Mouse (Mus musculus) liver, embryonic 11.5 days (tissue): ENCODE data around the gene Rfx8. TPM values are rescaled to one million over a fixed set of nuclear protein-coding genes. Genes with fewer than 3 reads are reported as not detected.

Experiments used
- ATAC-seq: fragments of 200-750 bp; cut with Nextera tagmentation; replicated peaks from 2 replicates; pipeline ENCODE4 v1.8.0; 2017; ENCODE audit warnings: moderate number of reproducible peaks, mild to moderate bottlenecking, moderate TSS enrichment, moderate library complexity; ENCODE audit not compliant: low FRiP score
- DNase-seq: peaks from one replicate; pipeline ENCODE4 v3.0.0-alpha.2; 2017; ENCODE audit warnings: low spot score
- H3K27ac ChIP-seq: fragments of 300-500 bp; sonication (generic); 2 replicates; pipeline ENCODE4 v1.5.1; 2014; ENCODE audit warnings: mild to moderate bottlenecking, low read depth, low read length, control low read depth
- H3K27me3 ChIP-seq: fragments of 300-500 bp; sonication (generic); replicated peaks from 2 replicates; pipeline ENCODE4 v1.6.1; 2014; ENCODE audit warnings: low read length, mixed read lengths; ENCODE audit not compliant: control insufficient read depth, insufficient read depth
- H3K36me3 ChIP-seq: fragments of 300-500 bp; sonication (generic); 2 replicates; pipeline ENCODE4 v1.6.1; 2014; ENCODE audit warnings: mild to moderate bottlenecking, low read length, moderate library complexity, mixed read lengths; ENCODE audit not compliant: control insufficient read depth, insufficient read depth
- H3K4me1 ChIP-seq: fragments of 300-500 bp; sonication (generic); replicated peaks from 2 replicates; pipeline ENCODE4 v1.6.1; 2014; ENCODE audit warnings: low read length, mixed read lengths; ENCODE audit not compliant: control insufficient read depth, insufficient read depth
- H3K4me2 ChIP-seq: fragments of 300-500 bp; sonication (generic); 2 replicates; pipeline ENCODE4 v1.6.1; 2014; ENCODE audit warnings: mild to moderate bottlenecking, control low read depth, moderate library complexity
- H3K4me3 ChIP-seq: fragments of 300-500 bp; sonication (generic); 2 replicates; pipeline ENCODE4 v1.5.1; 2014; ENCODE audit warnings: low read depth, low read length, control low read depth
- H3K9ac ChIP-seq: fragments of 300-500 bp; sonication (generic); 2 replicates; pipeline ENCODE4 v1.6.1; 2014; ENCODE audit warnings: low read depth, low read length, control low read depth
- H3K9me3 ChIP-seq: fragments of 300-500 bp; sonication (generic); 2 replicates; pipeline ENCODE4 v1.6.1; 2016; ENCODE audit warnings: low read length, inconsistent platforms, mixed read lengths; ENCODE audit not compliant: control insufficient read depth
- WGBS: fragments of 180-500 bp; shearing (Covaris S2); extraction: QIAGEN DNeasy Blood & Tissue Kit; methylation state at CpG from one replicate; pipeline ENCODE4 v1.1.7; 2014; 5-methylcytosine and 5-hydroxymethylcytosine counted together
- polyA plus RNA-seq: library from polyadenylated mRNA; unstranded; fragments of >200 nt; fragmentation: Nextera tagmentation; extraction: Ambion mirVana; gene quantifications from 2 replicates; pipeline ENCODE4 v1.2.1, GENCODE M21; 2014

Rfx8 gene
- polyA plus RNA-seq, 1 experiment from 2014 or later: 0.53 TPM

- WGBS: 60% methylated on average over 8 of the region's 8 CpGs
- no peaks in the 10 kb centered on the region for H3K4me1 ChIP-seq
- ATAC-seq: no peak
These were observed 83.7 kb downstream of the Rfx8 start for GRCm38 (mm10) chr1:39637139-39637538.

DNA sequence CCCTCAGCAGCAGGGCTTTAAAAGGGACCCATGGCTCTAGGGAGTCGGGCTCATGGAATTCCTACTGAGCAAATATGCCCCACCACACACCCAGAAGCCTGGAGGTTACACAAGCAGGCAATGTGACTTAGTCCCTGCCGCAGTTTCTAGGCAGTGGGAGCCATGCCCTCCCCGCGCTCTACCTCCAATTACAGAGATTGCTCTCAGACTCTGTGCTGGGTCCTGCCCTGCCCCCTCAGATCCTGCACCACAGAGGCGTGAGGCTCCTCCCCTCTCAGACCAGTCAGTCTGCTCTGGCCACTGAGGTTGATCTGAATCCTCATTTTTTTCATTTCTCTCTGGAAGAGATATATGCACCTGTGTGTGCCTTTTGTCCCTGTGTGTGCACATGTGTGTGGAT is 84.1 kb downstream of the Rfx8 start:
- H3K27me3 ChIP-seq: no peaks in the 10 kb centered on the region
- H3K4me3 ChIP-seq: no peak overlapping the region
- no peaks in the 10 kb centered on the region for H3K36me3 ChIP-seq
- no peak for DNase-seq
- no peak overlapping the region for H3K4me2 ChIP-seq
- no peaks in the 10 kb centered on the region for H3K4me1 ChIP-seq
- WGBS: 6% methylated on average over 5 of the region's 5 CpGs
- no peak for ATAC-seq
- H3K9ac ChIP-seq: no peak overlapping the region
- no peak overlapping the region for H3K27ac ChIP-seq
- H3K9me3 ChIP-seq: no peaks in the 10 kb centered on the region

More at GRCm38 (mm10) chr1:39637139-39637538, 83.7 kb downstream of the Rfx8 start:
- no peak for DNase-seq
- Histone ChIP-seq H3K4me3 (no peak overlapping the region), H3K4me2 (no peak overlapping the region), H3K36me3 (no peaks in the 10 kb centered on the region), H3K9ac (no peak overlapping the region), H3K27me3 (no peaks in the 10 kb centered on the region), H3K9me3 (no peaks in the 10 kb centered on the region), H3K27ac (no peak overlapping the region)

- no peak overlapping the region for H3K27ac ChIP-seq
- no peak overlapping the region for H3K4me3 ChIP-seq
- H3K36me3 ChIP-seq: no peaks in the 10 kb centered on the region
- no peak overlapping the region for H3K9ac ChIP-seq
- no peaks in the 10 kb centered on the region for H3K9me3 ChIP-seq
- DNase-seq (no peak), ATAC-seq (no peak)
- no peak overlapping the region for H3K4me2 ChIP-seq
- no peaks in the 10 kb centered on the region for H3K27me3 ChIP-seq
- H3K4me1 ChIP-seq: no peaks in the 10 kb centered on the region
- 23% methylated on average over 5 of the region's 5 CpGs for WGBS
These were observed 84.6 kb downstream of the Rfx8 start for GRCm38 (mm10) chr1:39636196-39636595.

GRCm38 (mm10) chr1:39628606-39629005 is 92.2 kb downstream of the Rfx8 start:
- Histone ChIP-seq H3K27ac (no peak overlapping the region), H3K4me3 (no peak overlapping the region), H3K4me2 (no peak overlapping the region), H3K9ac (no peak overlapping the region), H3K36me3 (no peaks in the 10 kb centered on the region), H3K4me1 (no peaks in the 10 kb centered on the region), H3K27me3 (no peaks in the 10 kb centered on the region), H3K9me3 (no peaks in the 10 kb centered on the region)
- 76% methylated on average over 9 of the region's 9 CpGs for WGBS
- DNase-seq (no peak), ATAC-seq (no peak)

GRCm38 (mm10) chr1:39625491-39625890 is 95.3 kb downstream of the Rfx8 start:
- 52% methylated on average over 3 of the region's 3 CpGs for WGBS

DNA sequence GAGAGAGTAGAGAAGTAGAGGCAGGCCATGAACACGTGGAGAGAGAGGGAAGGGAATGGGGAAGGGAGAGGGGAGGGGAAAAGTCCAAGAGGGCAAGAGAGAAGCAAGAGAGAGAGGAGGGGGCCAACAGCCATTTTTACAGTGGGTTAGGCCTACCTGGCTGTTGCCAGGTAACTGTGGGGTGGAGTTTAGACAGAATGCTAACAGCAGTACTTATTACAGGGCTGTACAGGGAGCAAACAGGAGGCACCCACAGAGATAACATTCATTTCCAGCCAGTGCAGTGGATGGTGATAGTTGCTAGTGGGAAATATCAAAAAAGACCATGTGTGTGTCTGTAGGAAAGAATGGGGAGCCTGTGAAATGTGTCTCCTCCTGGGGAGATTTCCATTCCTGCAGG is 97.1 kb downstream of the Rfx8 start:
- WGBS: 28% methylated on average over 1 of the region's 1 CpGs
- no peak overlapping the region for H3K4me3 ChIP-seq
- no peak for ATAC-seq

More at GRCm38 (mm10) chr1:39625491-39625890, 95.3 kb downstream of the Rfx8 start:
- Histone ChIP-seq H3K4me3 (no peak overlapping the region), H3K4me1 (no peaks in the 10 kb centered on the region), H3K9me3 (no peaks in the 10 kb centered on the region), H3K4me2 (no peak overlapping the region), H3K9ac (no peak overlapping the region), H3K36me3 (no peaks in the 10 kb centered on the region), H3K27me3 (no peaks in the 10 kb centered on the region), H3K27ac (no peak overlapping the region)
- no peak for ATAC-seq
- DNase-seq: no peak

DNA sequence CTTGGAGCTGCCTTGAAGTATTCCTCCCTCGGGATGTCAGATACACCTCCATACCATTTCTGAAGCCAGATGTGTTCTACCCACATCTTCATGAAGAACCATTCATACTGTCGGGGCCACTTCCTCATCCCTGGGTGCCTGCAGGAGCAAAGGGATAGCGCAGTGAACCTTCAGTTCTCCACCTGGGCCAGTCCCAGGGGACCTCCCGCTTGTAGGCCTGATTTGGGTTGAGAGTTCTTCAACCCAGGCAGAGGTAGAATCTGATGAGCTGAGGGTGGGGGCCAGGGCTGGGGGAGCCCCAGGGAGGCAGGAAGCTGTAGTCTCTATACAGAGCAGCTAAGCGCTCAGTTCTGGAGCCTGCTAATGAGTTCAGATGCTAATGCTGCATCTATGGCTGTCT is 97.7 kb downstream of the Rfx8 start:
- 81% methylated on average over 5 of the region's 5 CpGs for WGBS
- Histone ChIP-seq H3K4me2 (no peak overlapping the region), H3K9ac (no peak overlapping the region), H3K27ac (no peak overlapping the region), H3K4me3 (no peak overlapping the region), H3K36me3 (no peaks in the 10 kb centered on the region), H3K4me1 (no peaks in the 10 kb centered on the region), H3K27me3 (no peaks in the 10 kb centered on the region), H3K9me3 (no peaks in the 10 kb centered on the region)
- ATAC-seq (no peak), DNase-seq (no peak)

More for the DNA sequence above, 97.1 kb downstream of the Rfx8 start:
- Histone ChIP-seq H3K27me3 (no peaks in the 10 kb centered on the region), H3K9me3 (no peaks in the 10 kb centered on the region), H3K27ac (no peak overlapping the region), H3K4me2 (no peak overlapping the region), H3K9ac (no peak overlapping the region), H3K36me3 (no peaks in the 10 kb centered on the region), H3K4me1 (no peaks in the 10 kb centered on the region)
- no peak for DNase-seq

- DNase-seq: no peak
- H3K9ac ChIP-seq: no peak overlapping the region
- no peak overlapping the region for H3K4me3 ChIP-seq
- no peaks in the 10 kb centered on the region for H3K36me3 ChIP-seq
- no peak overlapping the region for H3K27ac ChIP-seq
- 57% methylated on average over 8 of the region's 8 CpGs for WGBS
- no peaks in the 10 kb centered on the region for H3K27me3 ChIP-seq
- peaks cover 4% of the 10 kb centered on the region; the same call in 1 of the 2 replicates for H3K4me1 ChIP-seq
- no peak for ATAC-seq
- no peak overlapping the region for H3K4me2 ChIP-seq
- no peaks in the 10 kb centered on the region for H3K9me3 ChIP-seq
These were observed 102.3 kb downstream of the Rfx8 start for GRCm38 (mm10) chr1:39618524-39618923.

DNA sequence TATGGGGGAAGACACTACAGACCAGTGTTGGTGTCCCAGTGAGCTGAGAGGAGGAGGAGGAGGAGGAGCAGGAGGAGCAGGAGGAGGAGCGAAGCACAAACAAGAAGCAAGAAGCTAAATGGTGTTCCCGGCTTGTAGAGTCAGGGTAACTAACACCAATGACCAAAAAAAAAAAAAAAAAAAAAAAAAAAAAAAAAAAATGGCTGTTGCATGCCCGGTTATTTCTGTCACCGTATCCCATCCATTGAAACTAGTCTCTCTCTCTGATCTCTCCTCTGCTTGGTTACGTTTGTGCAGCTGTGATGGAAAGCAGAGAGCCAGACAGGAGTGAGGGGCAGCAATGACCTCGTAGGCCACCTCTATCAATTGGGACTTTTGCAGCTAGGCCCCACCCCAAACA is 105.3 kb downstream of the Rfx8 start:
- Histone ChIP-seq H3K27ac (no peak overlapping the region), H3K27me3 (no peaks in the 10 kb centered on the region; the same call in 1 of the 2 replicates), H3K4me2 (no peak overlapping the region), H3K4me1 (peaks cover 4% of the 10 kb centered on the region; the same call in 1 of the 2 replicates), H3K36me3 (no peaks in the 10 kb centered on the region), H3K9ac (no peak overlapping the region), H3K4me3 (no peak overlapping the region), H3K9me3 (no peaks in the 10 kb centered on the region)
- 71% methylated on average over 6 of the region's 6 CpGs for WGBS
- DNase-seq (no peak), ATAC-seq (no peak)
